Mouse (Mus musculus): ENCODE results near the gene Btaf1.

DNA sequence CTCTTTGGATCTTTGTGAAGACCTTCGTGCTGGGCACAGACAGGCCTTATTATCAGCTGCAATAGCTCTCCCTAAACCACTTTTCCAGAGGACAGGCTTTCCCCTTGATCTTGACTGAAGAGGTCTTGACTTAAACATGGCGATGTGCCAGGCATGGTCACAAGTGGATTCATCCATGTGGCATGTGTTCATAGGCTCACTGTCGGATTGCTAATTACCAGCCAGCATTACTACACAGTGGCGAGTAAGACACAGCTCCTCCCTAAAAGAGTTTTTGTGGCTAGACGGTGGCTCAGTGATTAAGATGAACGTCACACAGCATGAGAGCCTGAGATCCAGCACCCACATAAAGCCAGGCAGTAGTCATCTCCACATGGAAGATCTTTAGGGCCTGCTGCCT lies 103.9 kb downstream of the Btaf1 start:
- no peak for TF ChIP-seq CTCF (IDR thresholded peaks at IDR 0.05)
- TF ChIP-seq POLR2A (IDR thresholded peaks at IDR 0.05; ENCODE audit: insufficient read depth, low read depth, low read length): no peak
- no peak for TF ChIP-seq EP300 (IDR thresholded peaks at IDR 0.05; ENCODE audit: insufficient read depth, low read depth, low read length)
